Mouse (Mus musculus) stomach, embryonic 15.5 days (tissue): ENCODE measurements around the gene Gm10697. TPM values are rescaled to one million over a fixed set of nuclear protein-coding genes. Genes with fewer than 3 reads are reported as not detected.
"Not testable (repeated sequence)": the region's sequence is repeated elsewhere in the genome, so short reads cannot be mapped to it uniquely, and the experiment has no call there.

Experiments
- ATAC-seq: fragments of 200-750 bp; cut with Nextera tagmentation; 2 replicates; pipeline ENCODE4 v1.8.0; 2017; ENCODE audit warnings: low read depth, moderate number of reproducible peaks, moderate TSS enrichment; ENCODE audit not compliant: insufficient read depth, low FRiP score
- H3K27ac ChIP-seq: fragments of 300-500 bp; sonication (generic); 2 replicates; pipeline ENCODE4 v1.5.1; 2015; ENCODE audit warnings: mild to moderate bottlenecking, inconsistent platforms
- H3K27me3 ChIP-seq: fragments of 300-500 bp; sonication (generic); replicated peaks from 2 replicates; pipeline ENCODE4 v1.6.1; 2015; ENCODE audit warnings: inconsistent platforms
- H3K36me3 ChIP-seq: fragments of 300-500 bp; sonication (generic); 2 replicates; pipeline ENCODE4 v1.6.1; 2015; ENCODE audit warnings: inconsistent platforms
- H3K4me1 ChIP-seq: fragments of 300-500 bp; sonication (generic); 2 replicates; pipeline ENCODE4 v1.6.1; 2015; ENCODE audit warnings: inconsistent platforms
- H3K4me2 ChIP-seq: fragments of 300-500 bp; sonication (generic); 2 replicates; pipeline ENCODE4 v1.6.1; 2015; ENCODE audit warnings: mild to moderate bottlenecking, inconsistent platforms
- H3K4me3 ChIP-seq: fragments of 300-500 bp; sonication (generic); replicated peaks from 2 replicates; pipeline ENCODE4 v1.5.1; 2015; ENCODE audit warnings: inconsistent platforms
- H3K9ac ChIP-seq: fragments of 300-500 bp; sonication (generic); 2 replicates; pipeline ENCODE4 v1.6.1; 2015; ENCODE audit warnings: inconsistent platforms
- H3K9me3 ChIP-seq: fragments of 300-500 bp; sonication (generic); 2 replicates; pipeline ENCODE4 v1.6.1; 2016; ENCODE audit warnings: inconsistent platforms
- WGBS: fragments of 180-500 bp; shearing (Covaris S2); methylation state at CpG from one replicate; pipeline ENCODE4 v1.1.7; 2015; 5-methylcytosine and 5-hydroxymethylcytosine counted together
- polyA plus RNA-seq: library from polyadenylated mRNA; unstranded; fragments of >200 nt; fragmentation: Nextera tagmentation; extraction: Ambion mirVana; gene quantifications from 2 replicates; pipeline ENCODE4 v1.2.1, GENCODE M21; 2015

Gene Gm10697
- not detected in 2 replicates for polyA plus RNA-seq

DNA sequence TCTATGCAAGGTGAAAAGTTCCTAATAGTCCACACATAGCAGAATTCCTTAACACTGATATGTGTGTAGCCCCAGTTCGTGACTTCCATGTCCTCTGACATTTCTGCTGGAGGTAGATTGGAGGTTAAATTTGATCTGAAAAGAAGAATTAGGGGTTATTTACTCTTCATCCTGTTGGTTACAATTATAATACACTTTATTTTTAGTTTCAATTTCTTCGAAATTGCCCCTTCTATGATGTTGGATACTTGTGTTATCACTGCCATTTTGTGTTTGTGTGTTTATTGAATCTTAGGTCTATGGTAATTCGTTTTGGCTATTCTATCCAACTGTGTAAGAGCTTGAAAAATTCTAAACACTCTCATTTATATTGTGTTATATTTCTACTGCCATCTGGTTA lies at the start of gene Gm10697:
TSS of gene Gm10697 (minus strand) at position 101 of the 400 bp plus-strand sequence.
- H3K36me3 ChIP-seq, H3K4me1 ChIP-seq, ATAC-seq, H3K27ac ChIP-seq, H3K9ac ChIP-seq, H3K9me3 ChIP-seq, H3K27me3 ChIP-seq, H3K4me2 ChIP-seq, H3K4me3 ChIP-seq: not testable (repeated sequence)
- 64% methylated on average over 1 of the region's 3 CpGs for WGBS

- not testable (repeated sequence) for H3K4me3 ChIP-seq, H3K9me3 ChIP-seq, H3K4me1 ChIP-seq, H3K27me3 ChIP-seq, H3K36me3 ChIP-seq, H3K9ac ChIP-seq, H3K27ac ChIP-seq, ATAC-seq, H3K4me2 ChIP-seq
- WGBS, result 56% methylated on average over 1 of the region's 1 CpGs
Measured at GRCm38 (mm10) chr3:94115071-94115470, 42.6 kb upstream of the Gm10697 start.

DNA sequence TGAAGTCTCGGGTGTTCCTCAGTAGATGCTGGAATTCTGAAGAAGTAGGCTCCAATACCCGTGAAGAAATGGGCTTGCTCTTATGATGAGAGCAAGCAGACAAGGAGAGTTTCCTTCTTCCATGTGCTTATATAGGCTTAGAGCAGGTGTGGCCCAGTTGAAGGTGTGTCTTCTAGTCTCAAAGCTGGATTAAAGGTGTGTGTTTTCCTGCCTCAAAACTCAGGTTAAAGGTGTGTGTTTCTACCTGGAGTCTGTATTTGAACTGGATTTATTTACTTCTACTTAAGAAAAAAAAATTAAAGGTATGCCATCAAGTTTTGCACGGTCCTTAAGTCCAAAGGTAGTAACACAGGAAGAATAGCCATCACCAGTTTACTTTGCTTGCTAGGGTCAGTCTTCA lies 17.7 kb downstream of the Gm10697 start, which contains the start of gene Gm9125:
TSS of gene Gm9125 (minus strand) at position 101 of the 400 bp plus-strand sequence.
- not testable (repeated sequence) for H3K27ac ChIP-seq, H3K27me3 ChIP-seq, H3K36me3 ChIP-seq, H3K9me3 ChIP-seq, H3K4me2 ChIP-seq, H3K4me1 ChIP-seq, ATAC-seq, H3K9ac ChIP-seq, H3K4me3 ChIP-seq
- 70% methylated on average over 2 of the region's 3 CpGs for WGBS

DNA sequence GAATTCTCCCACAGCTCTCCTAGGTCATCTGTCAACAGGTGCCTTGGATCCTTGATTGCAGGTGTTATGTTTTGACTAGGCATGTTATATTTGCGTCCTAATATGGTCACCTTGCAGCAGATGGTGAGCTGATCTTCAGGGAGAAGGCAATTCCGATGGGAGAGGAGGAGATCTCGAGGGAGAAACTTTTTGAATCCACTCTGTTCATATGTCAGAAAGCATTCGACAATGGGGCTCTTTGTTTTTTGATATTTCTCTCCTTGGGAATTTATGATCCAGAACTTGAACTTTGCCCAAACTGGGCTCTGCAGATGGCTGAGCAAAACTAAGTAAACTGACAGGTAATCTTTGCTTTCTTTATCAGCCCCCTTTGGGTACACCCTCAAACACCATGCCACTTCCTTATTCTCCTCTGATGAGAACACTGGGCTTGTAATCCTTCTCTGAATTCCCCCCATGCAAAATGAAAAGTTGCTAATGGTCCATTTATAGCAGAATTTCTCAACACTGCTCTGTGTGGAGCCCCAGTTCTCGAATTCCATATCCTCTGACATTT lies 22.8 kb downstream of the Gm10697 start:
- not testable (repeated sequence) for H3K27me3 ChIP-seq, H3K36me3 ChIP-seq, H3K9ac ChIP-seq, H3K9me3 ChIP-seq, H3K27ac ChIP-seq, H3K4me3 ChIP-seq, H3K4me1 ChIP-seq, H3K4me2 ChIP-seq
- peak; percentile 27; the same call in 1 of the 2 replicates for ATAC-seq
- WGBS, result 33% methylated on average over 1 of the region's 5 CpGs

- H3K27me3 ChIP-seq, H3K36me3 ChIP-seq, H3K27ac ChIP-seq, H3K4me1 ChIP-seq, ATAC-seq, H3K9ac ChIP-seq, H3K4me2 ChIP-seq, H3K4me3 ChIP-seq, H3K9me3 ChIP-seq: not testable (repeated sequence)
- 76% methylated on average over 1 of the region's 1 CpGs for WGBS
Measured at GRCm38 (mm10) chr3:94038241-94038640, 34.2 kb downstream of the Gm10697 start.

DNA sequence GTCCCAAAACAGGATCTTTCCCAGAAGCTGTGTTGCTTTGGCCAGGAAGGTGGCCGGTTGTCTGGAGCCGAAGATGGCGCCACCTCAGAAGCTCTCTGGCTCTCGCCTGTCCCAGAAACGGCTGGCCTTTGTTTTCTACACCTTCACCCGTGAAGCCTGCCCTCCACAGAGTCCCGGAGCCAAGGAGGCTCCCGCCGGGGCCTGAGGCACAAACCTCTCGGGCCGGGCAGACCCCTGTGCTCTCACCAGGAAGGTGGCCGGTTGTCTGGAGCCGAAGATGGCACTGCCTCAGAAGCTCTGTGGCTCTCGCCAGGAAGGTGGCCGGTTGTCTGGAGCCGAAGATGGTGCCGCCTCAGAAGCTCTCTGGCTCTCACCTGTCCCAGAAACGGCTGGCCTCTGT lies 38.0 kb downstream of the Gm10697 start:
- H3K27ac ChIP-seq, H3K4me1 ChIP-seq, H3K4me2 ChIP-seq, H3K9ac ChIP-seq, ATAC-seq, H3K36me3 ChIP-seq, H3K27me3 ChIP-seq, H3K4me3 ChIP-seq, H3K9me3 ChIP-seq: not testable (repeated sequence)
- WGBS, result 91% methylated on average over 18 of the region's 18 CpGs

Other genes starting within 250 kb of the Gm10697 start
- not detected in 2 replicates for gene Tdpoz3, start 246.6 kb downstream of the Gm10697 start, polyA plus RNA-seq
- gene Gm9117, start 129.1 kb downstream of the Gm10697 start, polyA plus RNA-seq, result 0.09 TPM in 1 of 2 replicates, not detected in the other
- not detected in 2 replicates for gene Tdpoz5, start 111.3 kb downstream of the Gm10697 start, polyA plus RNA-seq
- not detected in 2 replicates for gene Gm9125, start 17.8 kb downstream of the Gm10697 start, polyA plus RNA-seq
- not detected in 2 replicates for gene Gm10696, start 105.5 kb upstream of the Gm10697 start, polyA plus RNA-seq
- not detected in 2 replicates for gene Gm5286, start 124.1 kb upstream of the Gm10697 start, polyA plus RNA-seq
- not detected in 2 replicates for gene Gm4778, start 191.4 kb upstream of the Gm10697 start, polyA plus RNA-seq
- gene Them4, start 237.4 kb upstream of the Gm10697 start, polyA plus RNA-seq, result 11.2 and 11.9 TPM in 2 replicates